Mouse (Mus musculus): ENCODE results near the gene Hecw1.

GRCm38 (mm10) chr13:14365546-14365945 lies 157.5 kb downstream of the Hecw1 start:
- no peak for TF ChIP-seq CTCF (IDR thresholded peaks at IDR 0.05; ENCODE audit: low read depth)
- no peak for TF ChIP-seq EP300 (IDR thresholded peaks at IDR 0.05; ENCODE audit: low read depth)

Measured in heart, postnatal 0 days (tissue).